ENCODE assay signal across 8 mouse cellular contexts in the genomic region with DNA sequence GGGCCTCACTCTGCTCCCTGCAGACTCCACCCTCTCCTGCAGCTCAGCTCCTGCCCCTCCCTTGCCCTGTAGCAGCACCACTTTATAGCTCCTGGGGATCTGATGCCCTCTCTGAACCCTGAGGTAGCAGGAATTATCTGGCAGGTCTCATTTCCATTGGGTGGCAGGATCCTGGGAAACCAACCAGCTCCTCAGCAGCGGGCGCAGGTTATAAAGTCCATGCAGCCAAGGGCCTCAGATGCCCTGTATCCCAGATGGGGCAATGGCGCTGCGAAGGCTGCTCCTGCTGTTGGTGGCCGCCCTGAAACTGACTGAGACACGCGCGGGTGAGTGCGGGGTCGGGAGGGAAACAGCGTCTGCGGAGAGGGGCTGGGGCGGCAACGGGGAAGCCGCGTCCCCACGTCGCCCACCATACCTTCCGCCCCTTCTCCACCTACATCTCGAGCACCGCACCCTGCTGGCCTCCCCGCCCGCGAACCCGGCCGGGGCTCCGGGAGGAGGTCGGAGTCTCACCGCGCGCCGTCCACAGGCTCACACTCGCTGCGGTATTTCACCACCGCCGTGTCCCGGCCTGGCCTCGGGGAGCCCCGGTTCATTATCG. TPM values are rescaled to one million over a fixed set of nuclear protein-coding genes. Genes with fewer than 3 reads are reported as not detected.
A peak's percentile ranks its signal among the peaks of the same experiment; 100 is the strongest.
DNase-seq lines count a peak whose midpoint lies in the region; ATAC-seq and TF ChIP-seq lines count a peak whose summit lies in the region.

A gene (plus strand): TSS at position 172 of the 601 bp plus-strand sequence.

- H3K36me3 ChIP-seq in lung, embryonic 14.5 days (ENCODE audit: insufficient read depth), result no peaks in the 10 kb centered on the region
- H3K36me3 ChIP-seq in embryonic facial prominence, embryonic 15.5 days, result no peaks in the 10 kb centered on the region
- H3K36me3 ChIP-seq in midbrain, embryonic 14.5 days (ENCODE audit: control insufficient read depth, insufficient read depth, low read length), result no peaks in the 10 kb centered on the region

- H3K27me3 ChIP-seq in lung, embryonic 14.5 days (ENCODE audit: insufficient read depth, low read length), result peaks cover 22% of the 10 kb centered on the region
- peaks cover 44% of the 10 kb centered on the region for H3K27me3 ChIP-seq in embryonic facial prominence, embryonic 15.5 days
- H3K27me3 ChIP-seq in midbrain, embryonic 14.5 days (ENCODE audit: control insufficient read depth, insufficient read depth, low read length), result peaks cover 29% of the 10 kb centered on the region

- no peak within 1 kb of the TSS for H3K27ac ChIP-seq in lung, embryonic 14.5 days (ENCODE audit: low read depth)
- no peak within 1 kb of the TSS for H3K27ac ChIP-seq in embryonic facial prominence, embryonic 15.5 days (replicated peaks)
- no peak within 1 kb of the TSS for H3K27ac ChIP-seq in midbrain, embryonic 14.5 days (replicated peaks; ENCODE audit: low read depth, low read length)

- 2% methylated on average over 39 of the region's 40 CpGs for WGBS in lung, embryonic 14.5 days
- under 1% methylated on average over 40 of the region's 40 CpGs for WGBS in embryonic facial prominence, embryonic 15.5 days
- WGBS in midbrain, embryonic 14.5 days, result under 1% methylated on average over 40 of the region's 40 CpGs

- peak within 1 kb of the TSS; percentile 64 for H3K4me2 ChIP-seq in lung, embryonic 14.5 days
- H3K4me2 ChIP-seq in embryonic facial prominence, embryonic 15.5 days (replicated peaks), result peak within 1 kb of the TSS; percentile 66
- H3K4me2 ChIP-seq in midbrain, embryonic 14.5 days (ENCODE audit: low read length), result peak within 1 kb of the TSS; percentile 71

- TF ChIP-seq CTCF in lung, embryonic 14.5 days (IDR thresholded peaks at IDR 0.05; ENCODE audit: low read depth), result no peak

- H3K9ac ChIP-seq in lung, embryonic 14.5 days, result peak within 1 kb of the TSS; percentile 42
- H3K9ac ChIP-seq in embryonic facial prominence, embryonic 15.5 days, result no peak within 1 kb of the TSS
- peak within 1 kb of the TSS; percentile 40 for H3K9ac ChIP-seq in midbrain, embryonic 14.5 days (replicated peaks; ENCODE audit: low read length)

- no peak for DNase-seq in lung, embryonic 14.5 days
- DNase-seq in lung, postnatal 25 days (ENCODE audit: low spot score), result no peak
- peak; percentile 9 for DNase-seq in kidney, adult 9 months
- DNase-seq in midbrain, embryonic 14.5 days, result peak; percentile 46
- DNase-seq in left cerebral cortex, adult 11 months (ENCODE audit: low spot score), result no peak
- DNase-seq in frontal cortex, postnatal 36 days (ENCODE audit: low spot score in 2 of 2), result no peak

- ATAC-seq in lung, embryonic 14.5 days (ENCODE audit: insufficient read depth), result no peak
- ATAC-seq in embryonic facial prominence, embryonic 15.5 days (ENCODE audit: insufficient number of reproducible peaks, low FRiP score, low TSS enrichment, low read depth), result no peak
- ATAC-seq in midbrain, embryonic 14.5 days (ENCODE audit: low FRiP score, low TSS enrichment), result no peak
- no peak for ATAC-seq in erythroid progenitor cell, adult 5-6 weeks (replicated peaks; ENCODE audit: low FRiP score, poor library complexity, severe bottlenecking)

- no peaks in the 10 kb centered on the region for H3K9me3 ChIP-seq in lung, embryonic 14.5 days (ENCODE audit: low read depth, low read length)
- H3K9me3 ChIP-seq in embryonic facial prominence, embryonic 15.5 days (replicated peaks), result no peaks in the 10 kb centered on the region
- H3K9me3 ChIP-seq in midbrain, embryonic 14.5 days (ENCODE audit: control insufficient read depth, low read length), result no peaks in the 10 kb centered on the region

- H3K4me3 ChIP-seq in lung, embryonic 14.5 days (ENCODE audit: low read depth, low read length), result peak within 1 kb of the TSS; percentile 41
- H3K4me3 ChIP-seq in embryonic facial prominence, embryonic 15.5 days (replicated peaks), result peak within 1 kb of the TSS; percentile 39
- H3K4me3 ChIP-seq in midbrain, embryonic 14.5 days (replicated peaks; ENCODE audit: low read depth, low read length), result peak within 1 kb of the TSS; percentile 43

- no peaks in the 10 kb centered on the region for H3K4me1 ChIP-seq in lung, embryonic 14.5 days (ENCODE audit: insufficient read depth)
- H3K4me1 ChIP-seq in embryonic facial prominence, embryonic 15.5 days, result peaks cover 10% of the 10 kb centered on the region
- peaks cover 3% of the 10 kb centered on the region; the same call in 1 of the 2 replicates for H3K4me1 ChIP-seq in midbrain, embryonic 14.5 days (ENCODE audit: control insufficient read depth, insufficient read depth, low read length)

RNA-seq across cellular contexts. Expression of the gene that starts here (rescaled TPM):
- polyA plus RNA-seq in lung, embryonic 14.5 days (2014; fragmentation: Nextera tagmentation; extraction: Ambion mirVana), result 9.5 and 10.8 TPM in 2 replicates
- polyA plus RNA-seq in embryonic facial prominence, embryonic 15.5 days (2015; fragmentation: Nextera tagmentation; extraction: Ambion mirVana), result 0.47 TPM in 1 of 2 replicates, not detected in the other
- 1.5 and 1.8 TPM in 2 replicates for polyA plus RNA-seq in midbrain, embryonic 14.5 days (2014; fragmentation: Nextera tagmentation; extraction: Ambion mirVana)
- not detected in 2 replicates for total RNA-seq in erythroid progenitor cell, adult 5-6 weeks (2015; ENCODE audit: low replicate concordance)
- total RNA-seq in erythroid progenitor cell, adult 5-6 weeks (2017; ENCODE audit: low replicate concordance), result not detected in 2 replicates

Comparison
In these comparisons a context has a peak if more than half of its experiments do, and no peak if none do; other contexts are left out.
1. DNase-seq: peak in kidney, adult 9 months (single experiment) and midbrain, embryonic 14.5 days (single experiment); none in lung, embryonic 14.5 days (single experiment), lung, postnatal 25 days (single experiment), left cerebral cortex, adult 11 months (single experiment) and frontal cortex, postnatal 36 days (0 of 2).
2. Peak in every context shown above with its lines, with median percentiles within 50 percentile points of each other: H3K4me2 ChIP-seq and H3K4me3 ChIP-seq.